Mouse (Mus musculus) ZHBTc4 (cell line): ENCODE measurements at regions not wholly inside any gene's neighbourhood (a gene's known extent, or its start where the extent isn't known, plus 50 kb on each side); places are given as distances from the start of the nearest gene placed in this dataset.

Experiments used
- DNase-seq: peaks from one replicate; pipeline ENCODE4 v3.0.0-alpha.2; 2011; ENCODE audit warnings: low read depth, low spot score

DNA sequence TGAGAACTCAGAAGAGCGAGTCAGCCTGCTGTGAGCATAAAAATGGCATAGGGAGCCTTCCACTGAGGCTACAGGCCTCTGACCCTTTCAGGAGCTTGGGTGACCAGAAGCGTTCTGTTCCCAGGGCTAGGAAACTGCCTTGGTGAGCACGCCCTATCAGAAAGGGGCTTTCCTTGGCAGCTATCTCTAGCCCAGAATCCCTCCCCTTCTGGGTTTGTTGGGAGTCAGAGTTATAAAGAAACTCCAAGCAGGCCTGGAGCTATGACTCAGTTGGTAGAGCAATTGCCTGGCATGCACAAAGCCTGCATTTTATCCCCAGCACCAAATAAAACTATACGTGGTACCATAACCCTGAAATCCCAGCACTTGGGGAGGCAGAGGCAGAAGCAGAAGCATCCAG lies 85.7 kb upstream of the 4930412O13Rik start:
- DNase-seq: no peak

DNA sequence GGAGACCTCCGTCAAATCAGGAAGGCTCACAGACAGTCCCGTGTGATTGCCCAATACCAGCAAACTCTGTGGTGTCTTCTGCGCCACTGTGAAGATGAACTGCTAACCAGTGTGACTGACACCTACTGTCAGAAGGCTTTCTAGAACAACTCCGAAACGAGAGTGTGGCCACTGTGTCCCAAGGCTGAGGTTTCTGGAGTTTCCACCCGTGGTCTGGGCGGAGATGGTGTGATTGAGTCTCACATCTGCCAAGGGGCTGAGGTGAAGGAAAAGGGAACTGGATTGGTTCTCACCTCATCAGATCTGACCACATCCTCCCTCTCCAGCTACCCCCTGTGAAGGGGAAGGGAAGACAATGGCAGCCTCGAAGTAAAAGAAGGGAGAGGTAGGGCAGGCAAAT lies 79.6 kb upstream of the 4930412O13Rik start:
- DNase-seq: no peak

DNA sequence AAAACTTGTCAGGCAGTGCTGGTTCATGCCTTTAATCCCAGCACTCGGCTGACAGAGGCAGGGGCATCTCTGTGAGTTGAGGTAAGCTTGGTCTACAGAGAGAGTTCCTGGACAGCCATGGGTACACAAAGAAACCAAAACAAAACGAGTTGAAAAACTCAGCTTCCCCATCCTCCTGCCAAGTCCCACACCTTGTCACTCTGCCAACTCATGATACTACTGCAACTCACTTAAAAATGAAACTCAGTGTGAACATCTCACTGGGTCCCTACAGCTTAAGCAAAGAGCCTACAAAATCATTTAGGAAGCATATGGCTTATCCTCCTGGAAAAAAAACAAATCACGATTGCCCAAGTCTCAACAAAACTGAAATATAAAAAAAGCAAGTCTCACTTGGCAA lies 76.7 kb upstream of the 4930412O13Rik start:
- no peak for DNase-seq

DNA sequence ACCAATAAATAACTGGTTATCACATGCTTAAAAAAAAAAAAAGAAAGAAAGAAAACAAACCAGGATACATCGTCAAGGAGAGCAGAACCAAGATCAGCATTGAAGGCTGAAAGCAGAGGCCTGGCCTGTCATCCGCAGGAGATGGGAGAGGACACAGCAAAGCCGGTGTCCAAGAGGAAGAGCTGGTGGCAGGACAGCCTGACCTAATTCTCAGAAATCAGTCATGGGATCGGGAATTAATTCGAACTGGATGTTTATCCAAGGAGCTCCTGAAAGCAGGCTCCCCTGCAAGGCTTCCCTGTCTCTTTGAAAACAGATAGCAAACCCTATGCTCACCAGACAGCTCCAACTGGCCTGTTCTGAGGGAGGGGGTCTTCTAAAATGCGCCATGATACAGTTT lies 75.5 kb upstream of the 4930412O13Rik start:
- DNase-seq: no peak
